Mouse (Mus musculus): ENCODE data around the gene Mrpl49.

- TF ChIP-seq CTCF (IDR thresholded peaks at IDR 0.05; ENCODE audit: low read depth, low read length) (no peak), GATA1 (IDR thresholded peaks at IDR 0.05; ENCODE audit: borderline replicate concordance, low read length) (no peak)
Observed at GRCm38 (mm10) chr19:6058513-6058912, 928 bp upstream of the Mrpl49 start.
